Mouse (Mus musculus) midbrain, embryonic 14.5 days (tissue): ENCODE data around the gene Psme2. TPM values are rescaled to one million over a fixed set of nuclear protein-coding genes. Genes with fewer than 3 reads are reported as not detected.

Experiments used
- ATAC-seq: fragments of 200-750 bp; cut with Nextera tagmentation; 2 replicates; pipeline ENCODE4 v1.8.0; 2017; ENCODE audit warnings: moderate number of reproducible peaks, moderate library complexity; ENCODE audit not compliant: low FRiP score, low TSS enrichment
- DNase-seq: peaks from one replicate; pipeline ENCODE4 v3.0.0-alpha.2; 2015
- H3K27ac ChIP-seq: fragments of 300-500 bp; sonication (generic); replicated peaks from 2 replicates; pipeline ENCODE4 v1.5.1; 2014; ENCODE audit warnings: mild to moderate bottlenecking, low read depth, low read length, moderate library complexity
- H3K27me3 ChIP-seq: fragments of 300-500 bp; sonication (generic); 2 replicates; pipeline ENCODE4 v1.6.1; 2014; ENCODE audit warnings: low read length, control low read depth, mixed read lengths; ENCODE audit not compliant: control insufficient read depth, insufficient read depth
- H3K36me3 ChIP-seq: fragments of 300-500 bp; sonication (generic); 2 replicates; pipeline ENCODE4 v1.6.1; 2014; ENCODE audit warnings: low read length, control low read depth; ENCODE audit not compliant: control insufficient read depth, insufficient read depth
- H3K4me1 ChIP-seq: fragments of 300-500 bp; sonication (generic); 2 replicates; pipeline ENCODE4 v1.6.1; 2014; ENCODE audit warnings: mild to moderate bottlenecking, antibody characterized with exemption, low read length, control low read depth; ENCODE audit not compliant: control insufficient read depth, insufficient read depth
- H3K4me2 ChIP-seq: fragments of 300-500 bp; sonication (generic); 2 replicates; pipeline ENCODE4 v1.6.1; 2014; ENCODE audit warnings: mild to moderate bottlenecking, low read length, moderate library complexity
- H3K4me3 ChIP-seq: fragments of 300-500 bp; sonication (generic); replicated peaks from 2 replicates; pipeline ENCODE4 v1.5.1; 2014; ENCODE audit warnings: low read depth, low read length
- H3K9ac ChIP-seq: fragments of 300-500 bp; sonication (generic); replicated peaks from 2 replicates; pipeline ENCODE4 v1.6.1; 2014; ENCODE audit warnings: mild to moderate bottlenecking, low read length, moderate library complexity
- H3K9me3 ChIP-seq: fragments of 300-500 bp; sonication (generic); 2 replicates; pipeline ENCODE4 v1.6.1; 2016; ENCODE audit warnings: low read length, control low read depth, mixed read lengths; ENCODE audit not compliant: control insufficient read depth
- WGBS: fragments of 180-500 bp; shearing (Covaris S2); extraction: QIAGEN DNeasy Blood & Tissue Kit; methylation state at CpG from one replicate; pipeline ENCODE4 v1.1.7; 2014; 5-methylcytosine and 5-hydroxymethylcytosine counted together
- polyA plus RNA-seq: library from polyadenylated mRNA; unstranded; fragments of >200 nt; fragmentation: Nextera tagmentation; extraction: Ambion mirVana; gene quantifications from 2 replicates; pipeline ENCODE4 v1.2.1, GENCODE M21; 2014

Gene Psme2
- polyA plus RNA-seq, 1 experiment from 2014 or later: 165 TPM

DNA sequence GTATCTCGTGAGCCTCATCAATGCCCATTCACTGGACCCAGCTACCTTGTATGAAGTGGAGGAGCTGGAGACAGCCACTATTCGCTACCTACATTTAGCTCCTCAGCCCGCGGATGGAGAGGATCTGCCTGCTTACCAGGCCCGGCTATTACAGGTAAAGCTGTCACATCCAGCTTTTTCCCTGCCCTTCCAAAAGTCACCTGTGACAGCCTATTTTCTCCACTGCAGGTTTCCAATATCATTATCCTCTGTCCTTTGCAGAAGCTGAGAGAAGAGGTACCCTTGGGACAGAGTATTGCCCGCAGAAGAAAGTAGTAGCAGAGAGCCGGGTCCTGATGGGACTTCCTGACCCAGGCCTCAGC, 12.3 kb upstream of the Psme2 start, which contains the start of gene Irf9:
TSS of gene Irf9 (plus strand) at position 301 of the 362 bp plus-strand sequence.
- Histone ChIP-seq H3K9ac (peak within 1 kb of the TSS; percentile 36; the same call in 1 of the 2 replicates), H3K27ac (no peak within 1 kb of the TSS), H3K4me2 (peak within 1 kb of the TSS; percentile 28), H3K9me3 (no peaks in the 10 kb centered on the region), H3K4me1 (no peaks in the 10 kb centered on the region), H3K27me3 (no peaks in the 10 kb centered on the region), H3K4me3 (no peak within 1 kb of the TSS), H3K36me3 (peaks cover 89% of the 10 kb centered on the region)
- DNase-seq (no peak), ATAC-seq (no peak)
- 87% methylated on average over 7 of the region's 7 CpGs for WGBS

GRCm38 (mm10) chr14:55598521-55599390, 7.8 kb upstream of the Psme2 start:
- 96% methylated on average over 21 of the region's 21 CpGs for WGBS
- DNase-seq (no peak), ATAC-seq (no peak)

DNA sequence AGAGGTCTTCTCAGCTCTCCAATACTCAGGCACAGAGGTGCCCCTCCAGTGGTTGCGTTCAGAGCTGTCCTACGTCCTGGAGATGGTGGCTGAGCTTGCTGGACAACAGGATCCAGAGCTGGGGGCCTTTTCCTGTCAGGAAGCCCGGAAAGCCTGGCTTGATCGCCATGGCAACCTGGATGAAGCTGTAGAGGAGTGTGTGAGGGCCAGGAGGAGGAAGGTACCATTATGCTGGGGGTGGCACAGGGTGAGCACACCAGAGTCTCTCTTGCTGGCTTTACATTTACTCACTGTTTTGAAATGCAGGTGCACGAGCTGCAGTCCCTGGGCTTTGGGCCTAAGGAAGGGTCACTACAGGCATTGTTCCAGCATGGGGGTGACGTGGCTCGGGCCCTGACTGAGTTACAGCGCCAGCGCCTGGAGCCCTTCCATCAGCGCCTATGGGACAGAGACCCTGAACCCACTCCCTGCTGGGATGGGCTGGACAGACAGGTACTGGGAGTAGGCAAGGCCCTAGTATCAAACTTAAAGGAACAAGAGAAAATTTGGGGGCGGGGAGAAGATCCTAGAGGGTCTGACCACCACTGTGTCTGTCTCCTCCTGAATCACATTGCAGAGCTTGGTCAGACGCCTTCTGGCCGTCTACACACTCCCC, 5.2 kb upstream of the Psme2 start:
- no peak overlapping the region for H3K9ac ChIP-seq
- DNase-seq (no peak), ATAC-seq (no peak)
- WGBS: 70% methylated on average over 13 of the region's 13 CpGs
- H3K36me3 ChIP-seq: peaks cover 65% of the 10 kb centered on the region
- no peaks in the 10 kb centered on the region for H3K9me3 ChIP-seq
- H3K4me3 ChIP-seq: no peak overlapping the region
- no peak overlapping the region for H3K4me2 ChIP-seq
- no peak overlapping the region for H3K27ac ChIP-seq
- H3K27me3 ChIP-seq: no peaks in the 10 kb centered on the region
- peaks cover 11% of the 10 kb centered on the region for H3K4me1 ChIP-seq

More at GRCm38 (mm10) chr14:55598521-55599390, 7.8 kb upstream of the Psme2 start:
- H3K27ac ChIP-seq: no peak overlapping the region
- H3K4me1 ChIP-seq: no peaks in the 10 kb centered on the region
- no peak overlapping the region for H3K4me3 ChIP-seq
- H3K9ac ChIP-seq: no peak overlapping the region
- no peaks in the 10 kb centered on the region for H3K27me3 ChIP-seq
- H3K4me2 ChIP-seq: no peak overlapping the region
- H3K9me3 ChIP-seq: no peaks in the 10 kb centered on the region
- peaks cover 91% of the 10 kb centered on the region for H3K36me3 ChIP-seq

DNA sequence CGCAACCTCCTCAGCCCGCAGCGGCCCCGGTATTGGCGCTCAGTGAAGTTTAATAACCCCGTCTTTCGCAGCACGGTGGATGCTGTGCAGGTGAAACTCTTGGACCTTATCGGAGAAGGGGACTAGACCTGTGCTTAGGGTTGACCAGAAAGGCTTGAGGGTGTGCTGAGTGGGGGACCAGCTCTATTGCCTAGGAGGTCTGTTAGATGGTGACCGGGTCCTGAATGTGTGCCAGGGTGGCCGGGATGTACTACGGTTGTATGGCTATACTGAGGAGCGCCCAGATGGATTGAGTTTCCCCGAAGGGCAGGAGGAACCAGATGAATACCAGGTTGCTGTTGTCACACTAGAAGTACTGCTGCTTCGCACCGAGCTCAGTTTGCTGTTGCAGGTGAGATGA, 1.3 kb upstream of the Psme2 start:
- no peak for DNase-seq
- peak overlapping the region; percentile 90 for H3K4me3 ChIP-seq
- H3K27ac ChIP-seq: peak overlapping the region; percentile 90; the same call in 1 of the 2 replicates

GRCm38 (mm10) chr14:55591331-55591891, 498 bp upstream of the Psme2 start, which contains the start of gene Rnf31:
Rnf31 (plus strand) TSS chr14:55591708.
- H3K4me1 ChIP-seq: peaks cover 18% of the 10 kb centered on the region
- H3K9ac ChIP-seq: peak within 1 kb of the TSS; percentile 88
- H3K4me3 ChIP-seq: peak within 1 kb of the TSS; percentile 90
- H3K27me3 ChIP-seq: no peaks in the 10 kb centered on the region
- under 1% methylated on average over 33 of the region's 33 CpGs for WGBS
- H3K36me3 ChIP-seq: peaks cover 33% of the 10 kb centered on the region
- DNase-seq (peak; percentile 93), ATAC-seq (peak; percentile 89)
- H3K9me3 ChIP-seq: no peaks in the 10 kb centered on the region
- H3K4me2 ChIP-seq: peak within 1 kb of the TSS; percentile 98
- peak within 1 kb of the TSS; percentile 90 for H3K27ac ChIP-seq

More for the DNA sequence above, 1.3 kb upstream of the Psme2 start:
- H3K9ac ChIP-seq: peak overlapping the region; percentile 88
- WGBS: 10% methylated on average over 16 of the region's 16 CpGs
- no peaks in the 10 kb centered on the region for H3K27me3 ChIP-seq
- H3K4me1 ChIP-seq: peaks cover 18% of the 10 kb centered on the region
- no peaks in the 10 kb centered on the region for H3K9me3 ChIP-seq
- peak overlapping the region; percentile 98 for H3K4me2 ChIP-seq
- peaks cover 37% of the 10 kb centered on the region for H3K36me3 ChIP-seq
- no peak for ATAC-seq

DNA sequence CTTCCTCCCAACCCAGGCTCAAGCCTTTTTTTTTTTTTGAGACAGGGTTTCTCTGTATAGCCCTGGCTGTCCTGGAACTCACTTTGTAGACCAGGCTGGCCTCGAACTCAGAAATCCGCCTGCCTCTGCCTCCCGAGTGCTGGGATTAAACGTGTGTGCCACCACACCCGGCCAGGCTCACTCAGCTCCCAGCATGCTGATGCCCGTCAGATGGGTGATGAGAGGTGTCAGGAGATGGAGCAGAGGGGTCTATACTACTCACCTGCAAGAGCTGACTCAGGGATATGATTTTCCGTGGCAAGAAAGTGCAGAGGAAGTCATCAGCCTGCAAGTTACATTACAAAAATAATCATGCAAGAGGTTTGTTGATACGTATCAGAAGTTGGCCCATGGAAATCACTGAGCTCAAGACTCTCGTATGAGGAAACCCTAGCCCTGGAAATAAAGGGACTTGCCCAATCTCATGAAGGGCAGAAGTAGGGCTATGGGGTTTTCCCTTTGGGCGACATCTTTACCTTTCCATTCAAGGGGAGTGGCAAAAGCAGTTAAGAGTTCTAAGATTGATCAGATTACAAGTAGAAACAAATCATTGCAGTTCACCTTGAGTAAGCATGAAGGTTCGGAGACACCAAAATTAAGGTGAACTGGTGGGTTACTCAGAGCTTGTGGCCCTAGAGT, 1.0 kb downstream of the Psme2 start:
- WGBS: 92% methylated on average over 11 of the region's 11 CpGs
- H3K36me3 ChIP-seq: peaks cover 18% of the 10 kb centered on the region
- peak overlapping the region; percentile 90 for H3K4me3 ChIP-seq
- H3K9ac ChIP-seq: peak overlapping the region; percentile 88; the same call in 1 of the 2 replicates
- no peak for DNase-seq
- no peak overlapping the region for H3K27ac ChIP-seq
- no peaks in the 10 kb centered on the region for H3K9me3 ChIP-seq
- H3K4me2 ChIP-seq: peak overlapping the region; percentile 98
- peaks cover 18% of the 10 kb centered on the region for H3K4me1 ChIP-seq
- ATAC-seq: no peak
- H3K27me3 ChIP-seq: no peaks in the 10 kb centered on the region

- H3K27ac ChIP-seq: no peak overlapping the region
- no peaks in the 10 kb centered on the region for H3K27me3 ChIP-seq
- no peak overlapping the region for H3K9ac ChIP-seq
- ATAC-seq (no peak), DNase-seq (no peak)
- H3K9me3 ChIP-seq: no peaks in the 10 kb centered on the region
- H3K4me3 ChIP-seq: no peak overlapping the region
- no peak overlapping the region for H3K4me2 ChIP-seq
- H3K4me1 ChIP-seq: peaks cover 18% of the 10 kb centered on the region
- WGBS: 97% methylated on average over 5 of the region's 5 CpGs
- peaks cover 11% of the 10 kb centered on the region for H3K36me3 ChIP-seq
Measured at GRCm38 (mm10) chr14:55589271-55589670, 1.6 kb downstream of the Psme2 start.

DNA sequence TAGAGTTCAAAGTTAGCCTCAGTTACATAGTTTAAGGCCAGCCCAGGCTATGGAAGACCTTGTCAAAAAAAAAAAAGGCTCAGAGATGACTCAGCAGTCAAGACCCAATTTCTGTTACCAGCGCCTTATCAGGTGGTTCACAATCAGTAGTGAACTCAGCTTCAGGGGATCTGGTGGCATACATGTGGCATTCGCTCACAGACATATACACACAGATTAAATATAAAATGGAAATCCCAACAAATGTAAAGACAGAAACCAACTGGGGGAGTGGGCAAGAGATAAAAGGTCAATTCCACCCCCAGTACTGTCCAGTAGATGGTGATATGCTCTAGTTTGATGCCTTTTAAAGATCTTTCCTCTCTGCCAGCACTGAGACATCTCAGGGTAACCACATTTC, 4.8 kb downstream of the Psme2 start:
- ATAC-seq: no peak
- H3K27ac ChIP-seq: no peak overlapping the region

More for the DNA sequence above, 4.8 kb downstream of the Psme2 start:
- Histone ChIP-seq H3K4me1 (peaks cover 6% of the 10 kb centered on the region), H3K27me3 (no peaks in the 10 kb centered on the region), H3K9me3 (no peaks in the 10 kb centered on the region; the same call in 1 of the 2 replicates), H3K9ac (no peak overlapping the region), H3K4me2 (no peak overlapping the region), H3K4me3 (no peak overlapping the region), H3K36me3 (peaks cover 15% of the 10 kb centered on the region)
- DNase-seq: no peak
- 94% methylated on average over 2 of the region's 2 CpGs for WGBS
